Mouse (Mus musculus) kidney, embryonic 14.5 days (tissue): ENCODE data around the gene Dbp. TPM values are rescaled to one million over a fixed set of nuclear protein-coding genes. Genes with fewer than 3 reads are reported as not detected.

Experiments used
- ATAC-seq: fragments of 200-750 bp; cut with Nextera tagmentation; 2 replicates; pipeline ENCODE4 v1.8.0; 2017; ENCODE audit warnings: moderate number of reproducible peaks, mild to moderate bottlenecking, moderate TSS enrichment, moderate library complexity; ENCODE audit not compliant: low FRiP score, low TSS enrichment
- H3K27ac ChIP-seq: fragments of 300-500 bp; sonication (generic); 2 replicates; pipeline ENCODE4 v1.5.1; 2014; ENCODE audit warnings: low read depth, mild to moderate bottlenecking, low read length, moderate library complexity, mixed read lengths
- H3K27me3 ChIP-seq: fragments of 300-500 bp; sonication (generic); 2 replicates; pipeline ENCODE4 v1.6.1; 2014; ENCODE audit warnings: mild to moderate bottlenecking, low read length; ENCODE audit not compliant: control insufficient read depth, insufficient read depth
- H3K36me3 ChIP-seq: fragments of 300-500 bp; sonication (generic); 2 replicates; pipeline ENCODE4 v1.6.1; 2014; ENCODE audit warnings: low read length, mixed read lengths; ENCODE audit not compliant: control insufficient read depth, insufficient read depth
- H3K4me1 ChIP-seq: fragments of 300-500 bp; sonication (generic); 2 replicates; pipeline ENCODE4 v1.6.1; 2014; ENCODE audit warnings: low read length, mixed read lengths; ENCODE audit not compliant: control insufficient read depth, insufficient read depth
- H3K4me2 ChIP-seq: fragments of 300-500 bp; sonication (generic); replicated peaks from 2 replicates; pipeline ENCODE4 v1.6.1; 2014; ENCODE audit warnings: low read depth, mild to moderate bottlenecking, low read length
- H3K4me3 ChIP-seq: fragments of 300-500 bp; sonication (generic); 2 replicates; pipeline ENCODE4 v1.5.1; 2014; ENCODE audit warnings: mild to moderate bottlenecking, low read length
- H3K9ac ChIP-seq: fragments of 300-500 bp; sonication (generic); 2 replicates; pipeline ENCODE4 v1.6.1; 2014; ENCODE audit warnings: low read depth, mild to moderate bottlenecking, low read length, moderate library complexity
- H3K9me3 ChIP-seq: fragments of 300-500 bp; sonication (generic); 2 replicates; pipeline ENCODE4 v1.6.1; 2016; ENCODE audit warnings: low read length; ENCODE audit not compliant: control insufficient read depth
- WGBS: fragments of 180-500 bp; shearing (Covaris S2); extraction: QIAGEN DNeasy Blood & Tissue Kit; methylation state at CpG from one replicate; pipeline ENCODE4 v1.1.7; 2014; 5-methylcytosine and 5-hydroxymethylcytosine counted together
- polyA plus RNA-seq: library from polyadenylated mRNA; unstranded; fragments of >200 nt; fragmentation: Nextera tagmentation; extraction: Ambion mirVana; gene quantifications from 2 replicates; pipeline ENCODE4 v1.2.1, GENCODE M21; 2014

The Dbp gene
- polyA plus RNA-seq, 1 experiment from 2014 or later: 6.6 TPM

DNA sequence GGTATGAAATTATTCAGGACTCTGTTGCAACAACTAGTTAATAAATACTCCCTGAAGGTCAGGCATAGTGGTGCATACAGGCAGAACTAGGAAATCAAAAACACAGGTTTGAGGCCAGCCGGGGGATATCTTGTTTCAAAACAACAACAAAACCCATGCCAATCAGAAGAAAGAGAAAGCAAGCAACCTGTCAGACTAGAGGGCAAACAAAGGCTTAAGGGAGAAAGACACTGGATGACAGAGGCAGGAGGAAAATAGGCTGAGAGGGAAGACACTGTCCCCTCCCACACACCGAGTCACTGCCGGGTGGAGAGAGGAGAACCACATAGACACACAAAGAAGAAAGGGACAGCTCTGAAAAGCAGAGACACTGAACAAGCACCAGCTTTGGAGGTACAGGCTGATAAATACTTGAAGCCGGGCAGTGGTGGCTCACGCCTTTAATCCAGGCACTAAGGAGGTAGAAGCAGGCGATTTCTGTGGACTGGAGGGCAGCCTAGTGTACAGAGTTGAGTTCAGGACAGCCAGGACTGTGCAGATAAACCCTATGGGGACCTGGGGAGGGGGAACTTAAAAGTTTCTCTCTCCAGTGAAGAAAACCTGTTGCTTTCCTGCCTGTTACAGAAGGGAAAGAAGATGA, 9.1 kb downstream of the Dbp start:
- ATAC-seq: no peak
- Histone ChIP-seq H3K36me3 (peaks cover 37% of the 10 kb centered on the region), H3K9ac (peak overlapping the region; percentile 73), H3K4me2 (peak overlapping the region; percentile 93), H3K27ac (peak overlapping the region; percentile 26; the same call in 1 of the 2 replicates), H3K9me3 (no peaks in the 10 kb centered on the region), H3K4me3 (peak overlapping the region; percentile 75), H3K4me1 (peaks cover 29% of the 10 kb centered on the region), H3K27me3 (no peaks in the 10 kb centered on the region)
- whole genome bisulfite sequencing: 79% methylated on average over 6 of the region's 6 CpGs

DNA sequence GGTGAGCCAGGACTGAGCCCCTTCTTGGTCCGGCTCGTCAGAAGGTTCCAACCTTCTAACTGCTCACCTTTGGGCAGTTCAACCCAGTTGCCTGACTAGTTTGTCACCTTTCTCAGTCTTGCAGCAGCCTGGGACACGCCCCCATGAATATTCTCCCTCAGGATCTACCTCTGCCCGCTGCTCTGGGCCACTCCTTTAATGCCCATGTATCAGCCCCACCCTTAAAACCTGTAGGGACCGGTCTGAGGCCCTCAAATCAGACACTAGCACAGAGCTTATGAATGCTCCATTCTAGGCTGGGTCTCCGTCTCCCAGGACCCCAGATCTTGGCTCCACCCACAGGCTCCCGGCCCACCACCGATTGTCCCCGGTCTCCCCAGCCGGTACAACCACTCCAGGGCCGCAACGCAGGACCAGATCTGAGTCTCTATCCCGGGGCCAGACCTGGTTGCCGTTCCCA, 9.8 kb downstream of the Dbp start:
- Histone ChIP-seq H3K9ac (peak overlapping the region; percentile 73), H3K4me2 (peak overlapping the region; percentile 93), H3K27me3 (no peaks in the 10 kb centered on the region), H3K4me1 (peaks cover 36% of the 10 kb centered on the region), H3K27ac (peak overlapping the region; percentile 65; the same call in 1 of the 2 replicates), H3K4me3 (peak overlapping the region; percentile 75), H3K36me3 (peaks cover 43% of the 10 kb centered on the region), H3K9me3 (no peaks in the 10 kb centered on the region)
- ATAC-seq: peak; percentile 32
- WGBS: 8% methylated on average over 14 of the region's 14 CpGs

GRCm38 (mm10) chr7:45715090-45715708, 10.3 kb downstream of the Dbp start, which contains the start of gene Rpl18:
Rpl18 (plus strand) TSS chr7:45715457.
- ATAC-seq: peak; percentile 91
- WGBS: 7% methylated on average over 34 of the region's 34 CpGs
- peaks cover 39% of the 10 kb centered on the region for H3K4me1 ChIP-seq
- peak within 1 kb of the TSS; percentile 75 for H3K4me3 ChIP-seq
- peaks cover 45% of the 10 kb centered on the region for H3K36me3 ChIP-seq
- peak within 1 kb of the TSS; percentile 93 for H3K4me2 ChIP-seq
- H3K27me3 ChIP-seq: no peaks in the 10 kb centered on the region
- no peaks in the 10 kb centered on the region for H3K9me3 ChIP-seq
- peak within 1 kb of the TSS; percentile 65 for H3K27ac ChIP-seq
- peak within 1 kb of the TSS; percentile 73 for H3K9ac ChIP-seq

DNA sequence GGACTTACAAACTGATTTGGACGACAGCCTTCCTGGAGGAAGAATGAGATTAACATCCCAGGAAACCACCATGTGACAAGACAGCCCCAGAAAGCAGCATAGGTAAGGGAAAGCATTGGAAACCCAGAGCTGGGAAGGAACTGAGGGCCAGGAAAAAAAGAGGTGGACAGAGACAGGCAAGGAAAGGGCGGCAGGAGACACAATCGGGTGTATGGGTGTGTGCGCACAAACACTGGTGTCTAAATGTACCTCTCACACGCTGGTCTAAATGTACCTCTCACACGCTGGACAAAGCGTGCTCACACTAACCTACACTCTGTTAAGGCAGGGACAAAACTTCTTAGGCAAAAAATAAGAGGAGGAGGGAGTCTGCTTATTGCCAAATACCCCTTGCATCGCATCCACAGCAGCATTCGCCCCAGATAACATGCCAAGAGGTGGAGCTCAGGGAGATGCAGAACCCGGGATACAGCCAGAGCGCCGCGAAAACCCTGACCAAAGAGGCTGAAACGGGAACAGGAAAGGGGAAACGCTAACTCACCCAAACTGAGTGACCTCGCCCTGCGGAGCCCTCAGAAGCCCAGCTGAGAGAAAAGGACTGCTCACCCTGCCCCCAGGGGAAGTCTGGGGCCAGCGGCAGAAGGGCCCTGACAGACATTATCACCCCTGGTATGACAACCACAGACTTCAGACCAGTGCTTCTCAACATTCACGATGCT, 11.0 kb downstream of the Dbp start:
- ATAC-seq: no peak
- Histone ChIP-seq H3K9me3 (no peaks in the 10 kb centered on the region), H3K27me3 (no peaks in the 10 kb centered on the region), H3K9ac (no peak overlapping the region), H3K4me2 (peak overlapping the region; percentile 93), H3K27ac (peak overlapping the region; percentile 4; the same call in 1 of the 2 replicates), H3K36me3 (peaks cover 45% of the 10 kb centered on the region), H3K4me3 (peak overlapping the region; percentile 75; the same call in 1 of the 2 replicates), H3K4me1 (peaks cover 39% of the 10 kb centered on the region)
- 83% methylated on average over 19 of the region's 19 CpGs for WGBS

DNA sequence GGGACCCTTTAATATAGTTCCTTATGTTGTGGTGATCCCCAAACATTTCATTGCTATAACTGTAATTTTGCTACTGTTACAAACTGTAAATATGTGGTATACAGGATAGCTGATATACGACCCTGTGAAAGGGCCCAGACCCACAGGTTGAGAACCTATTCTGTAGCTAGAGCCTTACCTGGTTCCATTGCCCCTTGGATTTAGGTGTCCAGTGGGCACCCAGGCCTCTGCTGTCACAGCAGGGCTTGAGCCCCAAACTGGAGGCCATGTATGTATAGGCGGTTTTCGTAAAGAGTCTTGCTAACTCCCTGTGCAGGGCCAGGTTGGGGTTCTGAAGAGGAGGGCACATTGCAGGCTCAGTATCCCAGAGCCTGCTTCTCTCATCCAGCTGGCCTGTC, 11.6 kb downstream of the Dbp start:
- no peak for ATAC-seq
- Histone ChIP-seq H3K4me1 (peaks cover 39% of the 10 kb centered on the region), H3K27ac (no peak overlapping the region), H3K27me3 (no peaks in the 10 kb centered on the region), H3K4me2 (peak overlapping the region; percentile 93), H3K36me3 (peaks cover 45% of the 10 kb centered on the region), H3K9me3 (no peaks in the 10 kb centered on the region), H3K4me3 (peak overlapping the region; percentile 63), H3K9ac (peak overlapping the region; percentile 91; the same call in 1 of the 2 replicates)
- 91% methylated on average over 3 of the region's 3 CpGs for WGBS

DNA sequence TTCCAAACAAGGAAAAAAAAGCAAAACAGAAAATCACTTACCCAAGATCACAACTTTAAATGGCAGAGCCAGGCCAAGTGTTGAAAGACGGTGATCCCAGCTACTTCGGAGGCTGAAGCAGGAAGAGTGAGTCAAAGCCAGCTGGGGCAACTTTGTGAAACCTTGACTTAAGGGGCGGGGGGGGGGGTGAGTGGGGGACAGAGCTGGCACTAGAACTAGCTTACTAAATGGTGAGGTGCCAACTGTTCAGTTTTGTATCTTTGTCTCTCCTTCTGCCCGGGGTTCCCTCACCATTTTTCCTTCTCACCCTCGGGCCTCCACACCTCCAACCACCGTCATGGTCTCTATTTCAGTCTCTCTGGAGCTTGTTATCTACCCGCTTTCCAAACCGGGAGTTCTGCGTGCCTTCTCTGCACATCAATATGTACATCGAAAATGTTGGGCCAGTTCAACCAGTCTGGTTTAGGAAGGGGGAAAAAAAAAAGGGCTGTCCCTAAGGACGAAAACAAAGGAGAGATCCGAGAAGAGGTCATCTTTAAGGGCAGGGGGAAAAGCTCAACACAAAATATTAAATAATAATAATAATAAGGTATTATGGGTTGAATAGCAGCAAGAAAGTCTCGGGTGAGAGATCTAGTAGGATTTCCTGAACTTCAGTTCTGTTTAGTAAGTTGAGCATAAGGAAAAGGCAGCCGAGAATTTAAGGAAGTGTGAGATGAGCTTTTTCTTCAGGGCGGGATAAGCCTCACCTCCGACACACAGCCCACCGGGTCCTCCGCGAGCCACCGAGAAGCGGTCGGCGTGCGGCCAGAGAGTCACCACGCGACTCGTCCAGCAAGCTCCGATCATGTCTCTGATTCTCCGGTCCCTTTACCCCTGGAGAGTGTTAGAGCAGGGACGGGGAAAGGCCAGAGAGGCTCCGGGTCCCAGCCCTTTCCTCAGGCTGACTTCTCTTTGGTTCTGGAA, 12.3 kb downstream of the Dbp start:
- Histone ChIP-seq H3K27me3 (no peaks in the 10 kb centered on the region), H3K4me2 (peak overlapping the region; percentile 93), H3K4me1 (peaks cover 39% of the 10 kb centered on the region), H3K36me3 (peaks cover 45% of the 10 kb centered on the region), H3K27ac (peak overlapping the region; percentile 74), H3K9me3 (no peaks in the 10 kb centered on the region), H3K9ac (peak overlapping the region; percentile 91), H3K4me3 (peak overlapping the region; percentile 63)
- 11% methylated on average over 31 of the region's 31 CpGs for WGBS
- ATAC-seq: peak; percentile 17; the same call in 1 of the 2 replicates

DNA sequence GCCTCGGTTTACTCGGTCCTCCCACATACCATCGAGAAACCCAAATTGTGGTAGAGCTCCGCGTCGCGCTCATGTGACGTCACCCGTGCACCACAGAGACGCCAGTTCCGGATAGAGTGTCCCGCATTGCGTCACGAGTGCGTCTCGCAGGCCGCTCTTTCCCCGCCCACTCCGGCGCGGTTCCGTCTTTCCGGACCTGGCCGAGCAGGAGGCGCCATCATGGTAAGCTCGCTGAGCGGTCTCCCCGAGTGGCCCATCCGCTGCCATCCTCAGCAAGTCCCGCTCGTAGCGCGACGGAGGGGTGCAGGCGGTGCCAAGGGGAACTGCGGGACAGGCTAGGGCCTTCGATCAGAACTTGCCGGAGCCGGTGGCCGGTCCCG, 13.0 kb downstream of the Dbp start, which contains the start of gene Sphk2:
Sphk2 (minus strand) TSS at position 85 of the 380 bp plus-strand sequence.
- Histone ChIP-seq H3K9me3 (no peaks in the 10 kb centered on the region), H3K4me1 (peaks cover 39% of the 10 kb centered on the region), H3K9ac (peak within 1 kb of the TSS; percentile 91), H3K27ac (peak within 1 kb of the TSS; percentile 74), H3K4me2 (peak within 1 kb of the TSS; percentile 94), H3K4me3 (peak within 1 kb of the TSS; percentile 63), H3K27me3 (no peaks in the 10 kb centered on the region), H3K36me3 (peaks cover 45% of the 10 kb centered on the region)
- WGBS: under 1% methylated on average over 41 of the region's 41 CpGs
- peak; percentile 79 for ATAC-seq

DNA sequence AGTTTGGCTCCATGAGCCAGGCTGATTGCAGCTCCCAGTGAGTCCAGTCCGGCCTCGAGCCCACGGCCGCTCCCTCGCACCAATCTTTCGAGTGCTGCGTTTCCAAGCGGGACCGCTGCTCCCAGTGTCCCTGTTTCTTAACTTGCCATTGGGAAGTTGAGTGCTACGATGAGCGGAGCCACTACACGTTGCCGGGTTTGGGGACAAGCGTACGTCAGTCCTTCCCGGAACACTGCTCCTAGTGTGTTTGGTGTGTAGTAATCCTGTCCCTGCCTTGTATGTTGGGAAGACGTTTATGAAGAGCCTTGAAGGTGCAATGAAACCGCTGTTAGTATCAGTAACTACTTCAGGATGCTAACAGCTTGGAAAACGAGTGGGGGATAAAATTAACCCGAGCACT, 13.4 kb downstream of the Dbp start:
- no peaks in the 10 kb centered on the region for H3K27me3 ChIP-seq
- peak overlapping the region; percentile 91 for H3K9ac ChIP-seq
- ATAC-seq: no peak
- WGBS: under 1% methylated on average over 20 of the region's 20 CpGs
- no peaks in the 10 kb centered on the region for H3K9me3 ChIP-seq
- H3K36me3 ChIP-seq: peaks cover 45% of the 10 kb centered on the region
- peak overlapping the region; percentile 63 for H3K4me3 ChIP-seq
- peak overlapping the region; percentile 94 for H3K4me2 ChIP-seq
- H3K4me1 ChIP-seq: peaks cover 39% of the 10 kb centered on the region
- H3K27ac ChIP-seq: peak overlapping the region; percentile 74
